Mouse (Mus musculus) cerebellum, adult (tissue): Measurements from ENCODE around the gene Scamp1.

Experiments
- ATAC-seq: cut with Nextera tagmentation; 2 replicates; pipeline ENCODE4 v1.9.2; 2017; ENCODE audit warnings: mild to moderate bottlenecking, moderate library complexity, mixed read lengths; ENCODE audit not compliant: insufficient number of reproducible peaks, low FRiP score, low TSS enrichment

Scamp1 gene

GRCm38 (mm10) chr13:94240111-94240510 is 45.5 kb downstream of the Scamp1 start:
- ATAC-seq: no peak

GRCm38 (mm10) chr13:94239488-94239887 is 46.2 kb downstream of the Scamp1 start:
- no peak for ATAC-seq

- ATAC-seq: peak; percentile 41
These were observed 53.8 kb downstream of the Scamp1 start for GRCm38 (mm10) chr13:94231871-94232270.

GRCm38 (mm10) chr13:94224717-94225705 is 60.6 kb downstream of the Scamp1 start:
- no peak for ATAC-seq

- no peak for ATAC-seq
These were observed 62.0 kb downstream of the Scamp1 start for GRCm38 (mm10) chr13:94223609-94224008.

- no peak for ATAC-seq
These were observed 72.9 kb downstream of the Scamp1 start for GRCm38 (mm10) chr13:94212716-94213115.

GRCm38 (mm10) chr13:94212179-94212578 is 73.5 kb downstream of the Scamp1 start:
- no peak for ATAC-seq

- ATAC-seq: no peak
These were observed 74.2 kb downstream of the Scamp1 start for GRCm38 (mm10) chr13:94211236-94212119.

GRCm38 (mm10) chr13:94208892-94209291 is 76.8 kb downstream of the Scamp1 start:
- no peak for ATAC-seq

GRCm38 (mm10) chr13:94207973-94208372 is 77.7 kb downstream of the Scamp1 start:
- no peak for ATAC-seq

- ATAC-seq: peak; percentile 64; the same call in 1 of the 2 replicates
These were observed 80.4 kb downstream of the Scamp1 start for GRCm38 (mm10) chr13:94205234-94205633.

- ATAC-seq: no peak
These were observed 85.8 kb downstream of the Scamp1 start for GRCm38 (mm10) chr13:94199829-94200228.

GRCm38 (mm10) chr13:94198616-94199015 is 87.0 kb downstream of the Scamp1 start:
- ATAC-seq: no peak

GRCm38 (mm10) chr13:94193227-94193626 is 92.4 kb downstream of the Scamp1 start:
- ATAC-seq: no peak

- ATAC-seq: no peak
These were observed 95.3 kb downstream of the Scamp1 start for GRCm38 (mm10) chr13:94190386-94190785.

- no peak for ATAC-seq
These were observed 97.2 kb downstream of the Scamp1 start for GRCm38 (mm10) chr13:94188200-94189086.

GRCm38 (mm10) chr13:94185631-94186030 is 100.0 kb downstream of the Scamp1 start:
- ATAC-seq: no peak

- ATAC-seq: 0 out of 2 replicates have a peak, but pooled peaks have one; percentile 8
These were observed 100.8 kb downstream of the Scamp1 start for GRCm38 (mm10) chr13:94184726-94185456.

- ATAC-seq: no peak
These were observed 102.2 kb downstream of the Scamp1 start for GRCm38 (mm10) chr13:94183372-94184021.
